In genomic region chr1:91435606-91436130, GRCm38 (mm10) we compare ENCODE assay signal across 9 mouse cellular contexts. TPM values are rescaled to one million over a fixed set of nuclear protein-coding genes. Genes with fewer than 3 reads are reported as not detected.
DNase-seq lines count a peak whose midpoint lies in the region; ATAC-seq and TF ChIP-seq lines count a peak whose summit lies in the region.
"Had no signal": no experiment of that assay in that cellular context is flagged by ENCODE, and none has a peak within 500 bp of the region (broad histone marks: within the 10 kb centered on the region; RNA-seq: fewer than 3 reads in every experiment).

No protein-coding gene starts in this region.

- H3K27me3 ChIP-seq in kidney, adult 2 months (replicated peaks; ENCODE audit: control insufficient read depth, insufficient read depth, low read length), result no peaks in the 10 kb centered on the region
- no peaks in the 10 kb centered on the region for H3K27me3 ChIP-seq in midbrain, postnatal 0 days (ENCODE audit: insufficient read depth, low read length)
- no peaks in the 10 kb centered on the region for H3K27me3 ChIP-seq in midbrain, embryonic 14.5 days (ENCODE audit: control insufficient read depth, insufficient read depth, low read length)
- H3K27me3 ChIP-seq in stomach, postnatal 0 days (ENCODE audit: control insufficient read depth, insufficient read depth, low read length), result no peaks in the 10 kb centered on the region
- H3K27me3 ChIP-seq: megakaryocyte, embryonic 14.5 days had no signal

- no peak for TF ChIP-seq EP300 in stomach, postnatal 0 days (optimal IDR thresholded peaks at IDR 0.05)

- no peaks in the 10 kb centered on the region for H3K9me3 ChIP-seq in midbrain, postnatal 0 days (ENCODE audit: low read length)
- H3K9me3 ChIP-seq in midbrain, embryonic 14.5 days (ENCODE audit: control insufficient read depth, low read length), result no peaks in the 10 kb centered on the region
- no peaks in the 10 kb centered on the region for H3K9me3 ChIP-seq in stomach, postnatal 0 days (ENCODE audit: control insufficient read depth, low read length)
- H3K9me3 ChIP-seq: megakaryocyte, embryonic 14.5 days had no signal

- peak overlapping the region; percentile 91 for H3K27ac ChIP-seq in kidney, adult 2 months (ENCODE audit: insufficient read depth, low read depth, low read length)
- H3K27ac ChIP-seq in midbrain, postnatal 0 days (ENCODE audit: low read depth, low read length), result peak overlapping the region; percentile 51
- no peak overlapping the region for H3K27ac ChIP-seq in midbrain, embryonic 14.5 days (replicated peaks; ENCODE audit: low read depth, low read length)
- H3K27ac ChIP-seq in stomach, postnatal 0 days (replicated peaks), result peak overlapping the region; percentile 96

- peaks cover 33% of the 10 kb centered on the region for H3K4me1 ChIP-seq in kidney, adult 2 months (ENCODE audit: control insufficient read depth, insufficient read depth, low read length)
- 0 out of 2 replicates have a peak, but pooled peaks cover 8% of the 10 kb centered on the region for H3K4me1 ChIP-seq in midbrain, postnatal 0 days (ENCODE audit: insufficient read depth, low read length)
- H3K4me1 ChIP-seq in midbrain, embryonic 14.5 days (ENCODE audit: control insufficient read depth, insufficient read depth, low read length), result peaks cover 3% of the 10 kb centered on the region; the same call in 1 of the 2 replicates
- peaks cover 18% of the 10 kb centered on the region for H3K4me1 ChIP-seq in stomach, postnatal 0 days (replicated peaks; ENCODE audit: control insufficient read depth, insufficient read depth)

- no peak for TF ChIP-seq CTCF in kidney, adult 2 months (conservative IDR thresholded peaks at IDR 0.05; ENCODE audit: insufficient read depth, insufficient read length, low read depth, low read length)
- TF ChIP-seq CTCF in midbrain, postnatal 0 days (IDR thresholded peaks at IDR 0.05), result no peak
- no peak for TF ChIP-seq CTCF in stomach, postnatal 0 days (IDR thresholded peaks at IDR 0.05; ENCODE audit: low read depth)

- no peak overlapping the region for H3K9ac ChIP-seq in midbrain, postnatal 0 days (replicated peaks; ENCODE audit: low read length, poor library complexity, severe bottlenecking)
- no peak overlapping the region for H3K9ac ChIP-seq in midbrain, embryonic 14.5 days (replicated peaks; ENCODE audit: low read length)
- H3K9ac ChIP-seq in stomach, postnatal 0 days (ENCODE audit: low read length), result peak overlapping the region; percentile 41; the same call in 1 of the 2 replicates

- peak; percentile 29 for DNase-seq in cerebellum, adult 11 months
- no peak for DNase-seq in cerebellum, adult 11-12 months
- no peak for DNase-seq in kidney, adult 2 months
- no peak for DNase-seq in kidney, postnatal 10 days
- peak; percentile 34 for DNase-seq in midbrain, postnatal 0 days (ENCODE audit: low spot score)
- DNase-seq in midbrain, embryonic 14.5 days, result no peak
- no peak for DNase-seq in stomach, postnatal 0 days (ENCODE audit: low spot score)

- no peak overlapping the region for H3K4me2 ChIP-seq in midbrain, postnatal 0 days (ENCODE audit: low read depth, low read length, poor library complexity, severe bottlenecking)
- H3K4me2 ChIP-seq in midbrain, embryonic 14.5 days (ENCODE audit: low read length), result no peak overlapping the region
- H3K4me2 ChIP-seq in stomach, postnatal 0 days (replicated peaks; ENCODE audit: low read depth), result no peak overlapping the region

- no peak for TF ChIP-seq POLR2A in kidney, adult 2 months (IDR thresholded peaks at IDR 0.05; ENCODE audit: low read depth, low read length)

- peaks cover 4% of the 10 kb centered on the region; the same call in 1 of the 2 replicates for H3K36me3 ChIP-seq in kidney, adult 2 months (ENCODE audit: control insufficient read depth, insufficient read depth, low read length)
- H3K36me3 ChIP-seq in midbrain, postnatal 0 days (ENCODE audit: insufficient read depth, low read length), result peaks cover 55% of the 10 kb centered on the region
- peaks cover 39% of the 10 kb centered on the region for H3K36me3 ChIP-seq in midbrain, embryonic 14.5 days (ENCODE audit: control insufficient read depth, insufficient read depth, low read length)
- peaks cover 22% of the 10 kb centered on the region for H3K36me3 ChIP-seq in stomach, postnatal 0 days (ENCODE audit: control insufficient read depth, insufficient read depth, low read length)

- WGBS in kidney, adult 2 months, result 78% methylated on average over 13 of the region's 13 CpGs
- WGBS in midbrain, postnatal 0 days, result 80% methylated on average over 13 of the region's 13 CpGs
- 88% methylated on average over 13 of the region's 13 CpGs for WGBS in midbrain, embryonic 14.5 days
- WGBS in stomach, postnatal 0 days, result 67% methylated on average over 13 of the region's 13 CpGs

- no peak for ATAC-seq in midbrain, postnatal 0 days (ENCODE audit: low FRiP score)
- ATAC-seq in midbrain, embryonic 14.5 days (ENCODE audit: low FRiP score, low TSS enrichment), result no peak
- no peak for ATAC-seq in stomach, postnatal 0 days (ENCODE audit: low FRiP score, low TSS enrichment)
- ATAC-seq in inflammation-experienced regulatory T-cells, adult 6 months, result no peak

- H3K4me3 ChIP-seq in kidney, adult 2 months (ENCODE audit: insufficient read depth, low read depth, low read length), result no peak overlapping the region
- no peak overlapping the region for H3K4me3 ChIP-seq in midbrain, postnatal 0 days (ENCODE audit: low read depth, low read length)
- H3K4me3 ChIP-seq in midbrain, embryonic 14.5 days (replicated peaks; ENCODE audit: low read depth, low read length), result no peak overlapping the region
- H3K4me3 ChIP-seq in stomach, postnatal 0 days (ENCODE audit: low read depth, low read length), result no peak overlapping the region
- H3K4me3 ChIP-seq: megakaryocyte, embryonic 14.5 days had no signal

RNA-seq across cellular contexts. Expression of gene Hes6, which starts 21.8 kb away (rescaled TPM):
- polyA plus RNA-seq in kidney, adult 2 months (2012; rRNA removed), result 64.1 and 66.7 TPM in 2 replicates
- 105 and 119 TPM in 2 replicates for total RNA-seq in midbrain, postnatal 0 days (2014; rRNA removed)
- polyA plus RNA-seq in midbrain, postnatal 0 days (2015; fragmentation: Nextera tagmentation; extraction: Ambion mirVana), result 111 and 113 TPM in 2 replicates
- polyA plus RNA-seq in midbrain, embryonic 14.5 days (2014; fragmentation: Nextera tagmentation; extraction: Ambion mirVana), result 187 and 214 TPM in 2 replicates
- polyA plus RNA-seq in stomach, postnatal 0 days (2015; fragmentation: Nextera tagmentation; extraction: Ambion mirVana), result 40.7 and 43.1 TPM in 2 replicates
- 10 to 100 TPM; 11.0 to 13.3 (median 11.4) TPM for polyA plus RNA-seq in inflammation-experienced regulatory T-cells, adult 6 months (2017; shearing (Covaris generic))

RNA-seq across cellular contexts. Expression of gene Per2, which starts 23.5 kb away (rescaled TPM):
- polyA plus RNA-seq in kidney, adult 2 months (2012; rRNA removed), result 5.6 and 6.8 TPM in 2 replicates
- 10.5 and 11.3 TPM in 2 replicates for total RNA-seq in midbrain, postnatal 0 days (2014; rRNA removed)
- 3.3 and 3.8 TPM in 2 replicates for polyA plus RNA-seq in midbrain, postnatal 0 days (2015; fragmentation: Nextera tagmentation; extraction: Ambion mirVana)
- polyA plus RNA-seq in midbrain, embryonic 14.5 days (2014; fragmentation: Nextera tagmentation; extraction: Ambion mirVana), result 3.0 and 6.8 TPM in 2 replicates
- polyA plus RNA-seq in stomach, postnatal 0 days (2015; fragmentation: Nextera tagmentation; extraction: Ambion mirVana), result 2.4 and 2.8 TPM in 2 replicates
- polyA plus RNA-seq in inflammation-experienced regulatory T-cells, adult 6 months (2017; shearing (Covaris generic)), result 1 to 10 TPM in 2 of 3 experiments, under 1 TPM in 1; 0.69 to 1.6 (median 1.2) TPM

RNA-seq across cellular contexts. Expression of gene Ilkap, which starts 37.1 kb away (rescaled TPM):
- polyA plus RNA-seq in kidney, adult 2 months (2012; rRNA removed), result 42.6 and 47.9 TPM in 2 replicates
- 58.5 and 97.5 TPM in 2 replicates for total RNA-seq in midbrain, postnatal 0 days (2014; rRNA removed)
- polyA plus RNA-seq in midbrain, postnatal 0 days (2015; fragmentation: Nextera tagmentation; extraction: Ambion mirVana), result 114 and 116 TPM in 2 replicates
- polyA plus RNA-seq in midbrain, embryonic 14.5 days (2014; fragmentation: Nextera tagmentation; extraction: Ambion mirVana), result 132 and 141 TPM in 2 replicates
- 58.1 and 60.1 TPM in 2 replicates for polyA plus RNA-seq in stomach, postnatal 0 days (2015; fragmentation: Nextera tagmentation; extraction: Ambion mirVana)
- 10 to 100 TPM; 30.1 to 46.9 (median 37.7) TPM for polyA plus RNA-seq in inflammation-experienced regulatory T-cells, adult 6 months (2017; shearing (Covaris generic))

RNA-seq across cellular contexts. Expression of gene Traf3ip1, which starts 58.8 kb away (rescaled TPM):
- 9.8 and 11.2 TPM in 2 replicates for polyA plus RNA-seq in kidney, adult 2 months (2012; rRNA removed)
- 17.3 and 18.4 TPM in 2 replicates for total RNA-seq in midbrain, postnatal 0 days (2014; rRNA removed)
- polyA plus RNA-seq in midbrain, postnatal 0 days (2015; fragmentation: Nextera tagmentation; extraction: Ambion mirVana), result 6.1 and 7.0 TPM in 2 replicates
- 8.6 and 9.2 TPM in 2 replicates for polyA plus RNA-seq in midbrain, embryonic 14.5 days (2014; fragmentation: Nextera tagmentation; extraction: Ambion mirVana)
- polyA plus RNA-seq in stomach, postnatal 0 days (2015; fragmentation: Nextera tagmentation; extraction: Ambion mirVana), result 3.0 and 3.1 TPM in 2 replicates
- 1 to 10 TPM; 3.3 to 4.8 (median 3.3) TPM for polyA plus RNA-seq in inflammation-experienced regulatory T-cells, adult 6 months (2017; shearing (Covaris generic))

Comparison
In these comparisons a context has a peak if more than half of its experiments do, and no peak if none do; other contexts are left out.
1. DNase-seq: peak in cerebellum, adult 11 months (single experiment) and midbrain, postnatal 0 days (single experiment); none in cerebellum, adult 11-12 months (single experiment), kidney, adult 2 months (single experiment), kidney, postnatal 10 days (single experiment), midbrain, embryonic 14.5 days (single experiment) and stomach, postnatal 0 days (single experiment).